Mouse (Mus musculus) thymus, postnatal 4 days (tissue): ENCODE measurements around the gene Susd1.

ENCODE experiments used
- DNase-seq: peaks from one replicate; pipeline ENCODE4 v3.0.0; 2021

Gene Susd1

GRCm38 (mm10) chr4:59279111-59279510 is 159.3 kb downstream of the Susd1 start:
- DNase-seq: no peak

- DNase-seq: peak; percentile 81
Measured at GRCm38 (mm10) chr4:59278410-59278809, 160.0 kb downstream of the Susd1 start.

GRCm38 (mm10) chr4:59277958-59278357 is 160.5 kb downstream of the Susd1 start:
- DNase-seq: no peak

- DNase-seq: peak; percentile 23
Measured at GRCm38 (mm10) chr4:59275956-59276355, 162.5 kb downstream of the Susd1 start.

GRCm38 (mm10) chr4:59275494-59275893 is 162.9 kb downstream of the Susd1 start:
- peak; percentile 70 for DNase-seq

- no peak for DNase-seq
Measured at GRCm38 (mm10) chr4:59274136-59274535, 164.3 kb downstream of the Susd1 start.

- no peak for DNase-seq
Measured at GRCm38 (mm10) chr4:59273342-59273741, 165.1 kb downstream of the Susd1 start.

- no peak for DNase-seq
Measured at GRCm38 (mm10) chr4:59265631-59266030, 172.8 kb downstream of the Susd1 start.

- peak; percentile 24 for DNase-seq
Measured at GRCm38 (mm10) chr4:59265182-59265581, 173.3 kb downstream of the Susd1 start.
